Mouse (Mus musculus) brown adipose tissue, adult 24 weeks (tissue): ENCODE measurements around the gene Serpina3b. TPM values are rescaled to one million over a fixed set of nuclear protein-coding genes. Genes with fewer than 3 reads are reported as not detected.
"Not testable (repeated sequence)": the region's sequence is repeated elsewhere in the genome, so short reads cannot be mapped to it uniquely, and the experiment has no call there.

Experiments used
- H3K27ac ChIP-seq: fragments of 200-500 bp; replicated peaks from 2 replicates; pipeline ENCODE4 v1.5.1; 2012; ENCODE audit warnings: low read depth, mild to moderate bottlenecking, low read length
- H3K4me1 ChIP-seq: fragments of 200-500 bp; 2 replicates; pipeline ENCODE4 v1.6.1; 2012; ENCODE audit warnings: low read length, mixed read lengths; ENCODE audit not compliant: control insufficient read depth, insufficient read depth, insufficient read length
- H3K4me3 ChIP-seq: fragments of 200-500 bp; 2 replicates; pipeline ENCODE4 v1.5.1; 2012; ENCODE audit warnings: low read depth, mild to moderate bottlenecking, low read length, moderate library complexity; ENCODE audit not compliant: insufficient read depth
- polyA plus RNA-seq: library from polyadenylated mRNA; stranded (reverse); fragments of >200 nt; gene quantifications from 2 replicates; pipeline ENCODE4 v1.2.4, GENCODE M21; 2012; ENCODE audit not compliant: missing spikeins, insufficient read depth, insufficient read length

Serpina3b gene
- not detected in 2 replicates for polyA plus RNA-seq

- Histone ChIP-seq H3K4me1 (0 out of 2 replicates have a peak, but pooled peaks cover 2% of the 10 kb centered on the region), H3K4me3 (no peak within 1 kb of the TSS), H3K27ac (no peak within 1 kb of the TSS)
Observed at GRCm38 (mm10) chr12:104127696-104128095, at the start of gene Serpina3b. Serpina3b (plus strand) TSS chr12:104127996.

GRCm38 (mm10) chr12:104090119-104090518 is 37.7 kb upstream of the Serpina3b start:
- no peaks in the 10 kb centered on the region for H3K4me1 ChIP-seq
- no peak overlapping the region for H3K27ac ChIP-seq
- H3K4me3 ChIP-seq, result no peak overlapping the region

- no peak overlapping the region for H3K27ac ChIP-seq
- H3K4me1 ChIP-seq, result no peaks in the 10 kb centered on the region
Observed at GRCm38 (mm10) chr12:104091303-104091702, 36.5 kb upstream of the Serpina3b start.

GRCm38 (mm10) chr12:104100768-104101167 is 27.0 kb upstream of the Serpina3b start, which contains the start of gene Serpina5:
Serpina5 (plus strand) TSS chr12:104101113.
- Histone ChIP-seq H3K4me3 (no peak within 1 kb of the TSS), H3K27ac (no peak within 1 kb of the TSS)

More at GRCm38 (mm10) chr12:104091303-104091702, 36.5 kb upstream of the Serpina3b start:
- H3K4me3 ChIP-seq, result no peak overlapping the region

GRCm38 (mm10) chr12:104105847-104106246 is 21.9 kb upstream of the Serpina3b start:
- H3K4me1 ChIP-seq, result no peaks in the 10 kb centered on the region
- H3K27ac ChIP-seq, result no peak overlapping the region
- no peak overlapping the region for H3K4me3 ChIP-seq

More at GRCm38 (mm10) chr12:104100768-104101167, 27.0 kb upstream of the Serpina3b start, which contains the start of gene Serpina5:
- no peaks in the 10 kb centered on the region for H3K4me1 ChIP-seq

- Histone ChIP-seq H3K4me1 (no peaks in the 10 kb centered on the region), H3K4me3 (no peak overlapping the region), H3K27ac (no peak overlapping the region)
Observed at GRCm38 (mm10) chr12:104106919-104107318, 20.9 kb upstream of the Serpina3b start.

- no peak overlapping the region for H3K4me3 ChIP-seq
- H3K4me1 ChIP-seq, result no peaks in the 10 kb centered on the region
- H3K27ac ChIP-seq, result no peak overlapping the region
Observed at GRCm38 (mm10) chr12:104108507-104108906, 19.3 kb upstream of the Serpina3b start.

GRCm38 (mm10) chr12:104112333-104112732 is 15.5 kb upstream of the Serpina3b start, which contains the start of gene Serpina3a:
Serpina3a (plus strand) TSS chr12:104112724.
- H3K4me1 ChIP-seq, H3K4me3 ChIP-seq, H3K27ac ChIP-seq: not testable (repeated sequence)

GRCm38 (mm10) chr12:104114921-104115579 is 12.7 kb upstream of the Serpina3b start:
- 0 out of 2 replicates have a peak, but pooled peaks cover 2% of the 10 kb centered on the region for H3K4me1 ChIP-seq
- no peak overlapping the region for H3K4me3 ChIP-seq
- H3K27ac ChIP-seq, result no peak overlapping the region

- H3K4me3 ChIP-seq, result no peak overlapping the region
- no peak overlapping the region for H3K27ac ChIP-seq
Observed at GRCm38 (mm10) chr12:104123097-104123496, 4.7 kb upstream of the Serpina3b start.

GRCm38 (mm10) chr12:104123996-104124395 is 3.8 kb upstream of the Serpina3b start:
- Histone ChIP-seq H3K4me3 (no peak overlapping the region), H3K27ac (no peak overlapping the region), H3K4me1 (0 out of 2 replicates have a peak, but pooled peaks cover 2% of the 10 kb centered on the region)

More at GRCm38 (mm10) chr12:104123097-104123496, 4.7 kb upstream of the Serpina3b start:
- 0 out of 2 replicates have a peak, but pooled peaks cover 2% of the 10 kb centered on the region for H3K4me1 ChIP-seq

- Histone ChIP-seq H3K4me1 (no peaks in the 10 kb centered on the region), H3K4me3 (no peak overlapping the region), H3K27ac (no peak overlapping the region)
Observed at GRCm38 (mm10) chr12:104125021-104125560, 2.7 kb upstream of the Serpina3b start.

GRCm38 (mm10) chr12:104131041-104131440 is 3.2 kb downstream of the Serpina3b start:
- Histone ChIP-seq H3K27ac (peak overlapping the region; percentile 53), H3K4me1 (0 out of 2 replicates have a peak, but pooled peaks cover 2% of the 10 kb centered on the region), H3K4me3 (no peak overlapping the region)

GRCm38 (mm10) chr12:104138216-104138615 is 10.4 kb downstream of the Serpina3b start:
- Histone ChIP-seq H3K4me1 (no peaks in the 10 kb centered on the region; the same call in 1 of the 2 replicates), H3K4me3 (no peak overlapping the region), H3K27ac (no peak overlapping the region)

GRCm38 (mm10) chr12:104140543-104141103 is 12.8 kb downstream of the Serpina3b start:
- H3K4me3 ChIP-seq, result no peak overlapping the region
- H3K27ac ChIP-seq, result no peak overlapping the region

More at GRCm38 (mm10) chr12:104140543-104141103, 12.8 kb downstream of the Serpina3b start:
- no peaks in the 10 kb centered on the region; the same call in 1 of the 2 replicates for H3K4me1 ChIP-seq
